Mouse (Mus musculus): Measurements from ENCODE around the gene Ncdn. TPM values are rescaled to one million over a fixed set of nuclear protein-coding genes. Genes with fewer than 3 reads are reported as not detected.

Gene Ncdn
- polyA plus RNA-seq (2014; fragmentation: Nextera tagmentation; extraction: Ambion mirVana) = 47.8 and 79.3 TPM in 2 replicates

DNA sequence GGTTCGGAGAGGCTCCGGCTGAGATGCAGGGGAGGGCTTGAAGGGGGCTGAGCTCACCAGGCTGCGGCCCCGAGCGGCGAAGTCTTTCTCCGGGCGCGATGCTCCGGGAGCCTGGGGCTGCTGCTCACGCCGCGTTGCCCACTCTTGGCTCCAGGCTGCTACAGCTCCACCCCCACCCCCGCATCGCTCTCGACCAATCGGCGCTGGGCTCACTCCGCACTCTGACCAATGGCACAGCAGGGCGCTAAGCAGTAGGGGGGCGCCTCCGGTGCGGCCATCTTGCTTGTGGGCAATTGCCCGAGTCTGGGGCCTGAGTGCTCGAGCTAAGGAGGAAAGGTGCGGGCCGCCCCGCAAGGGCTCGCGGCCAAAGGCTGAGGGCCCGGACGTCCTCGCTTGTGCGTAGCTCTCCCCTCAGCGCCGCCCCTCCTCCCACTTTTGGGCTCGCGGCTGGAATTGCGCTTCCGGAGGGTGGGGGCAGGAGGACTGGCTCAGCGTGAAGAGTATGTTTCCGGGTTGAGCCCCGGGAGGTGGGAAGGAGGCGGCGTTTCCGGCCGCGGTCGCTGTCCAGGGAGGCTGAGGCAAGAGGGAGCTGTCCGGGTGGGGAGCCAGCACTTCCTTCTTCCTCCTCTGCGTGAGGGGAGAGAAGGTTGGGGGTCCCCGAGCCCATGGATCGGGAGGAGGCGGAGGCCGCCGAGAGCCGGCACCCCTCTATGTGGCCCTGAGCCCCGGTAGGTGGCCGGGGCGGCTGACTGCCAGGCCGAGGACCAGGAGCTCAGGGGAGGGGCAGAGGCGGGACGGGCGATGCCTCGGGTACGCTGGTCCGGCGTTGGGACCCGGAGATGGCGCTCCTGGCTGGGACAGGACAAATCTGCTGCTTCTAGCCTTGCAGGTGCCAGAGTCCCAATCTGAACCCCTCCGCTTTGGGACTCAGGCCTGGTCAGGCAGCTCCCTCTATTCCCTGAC is at the start of gene Ncdn, which contains the start of gene AU040320:
Gene Ncdn (minus strand): TSS at position 171 of the 963 bp plus-strand sequence.
Gene AU040320 (plus strand): TSS at position 277 of the 963 bp plus-strand sequence.
- peak; percentile 98 for ATAC-seq

DNA sequence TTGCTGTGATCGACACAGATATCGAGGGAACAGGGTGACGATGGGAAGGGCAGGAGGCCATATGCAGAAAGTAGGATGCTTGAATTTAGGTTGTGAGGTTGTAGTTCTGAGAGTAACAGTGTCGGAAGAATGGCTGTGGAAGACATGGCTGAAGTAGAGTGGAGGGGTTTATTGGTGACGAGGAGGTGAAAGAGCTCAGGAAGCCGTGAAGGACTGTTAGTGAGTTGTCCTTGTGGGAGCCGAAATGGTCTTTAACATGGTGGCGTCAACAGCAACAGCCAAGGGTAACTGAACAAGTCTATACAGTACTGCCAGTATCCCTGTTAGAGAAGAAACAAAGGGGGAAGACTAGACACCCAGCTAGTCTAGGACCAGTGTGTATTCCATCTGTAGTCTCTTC is 48.9 kb upstream of the Ncdn start:
- 93% methylated on average over 8 of the region's 8 CpGs for WGBS
- Histone ChIP-seq H3K36me3 (ENCODE audit: control insufficient read depth, insufficient read depth, low read length) (no peaks in the 10 kb centered on the region), H3K4me3 (ENCODE audit: low read depth, low read length) (no peak overlapping the region), H3K27me3 (replicated peaks; ENCODE audit: control insufficient read depth, insufficient read depth, low read length) (no peaks in the 10 kb centered on the region), H3K9me3 (replicated peaks; ENCODE audit: control insufficient read depth, low read length) (no peaks in the 10 kb centered on the region), H3K9ac (ENCODE audit: low read length) (no peak overlapping the region), H3K27ac (ENCODE audit: low read depth, low read length) (no peak overlapping the region), H3K4me1 (ENCODE audit: control insufficient read depth, insufficient read depth, low read length) (peaks cover 4% of the 10 kb centered on the region; the same call in 1 of the 2 replicates), H3K4me2 (ENCODE audit: low read length) (no peak overlapping the region)
- ATAC-seq (no peak), DNase-seq (ENCODE audit: low spot score) (no peak)

More for the DNA sequence above, at the start of gene Ncdn, which contains the start of gene AU040320:
- Histone ChIP-seq H3K4me2 (ENCODE audit: low read length) (peak within 1 kb of the TSS; percentile 85), H3K36me3 (ENCODE audit: control insufficient read depth, insufficient read depth, low read length) (peaks cover 23% of the 10 kb centered on the region), H3K4me1 (ENCODE audit: control insufficient read depth, insufficient read depth, low read length) (peaks cover 42% of the 10 kb centered on the region), H3K4me3 (ENCODE audit: low read depth, low read length) (peak within 1 kb of the TSS; percentile 89), H3K27ac (ENCODE audit: low read depth, low read length) (peak within 1 kb of the TSS; percentile 95), H3K9me3 (replicated peaks; ENCODE audit: control insufficient read depth, low read length) (no peaks in the 10 kb centered on the region), H3K9ac (ENCODE audit: low read length) (peak within 1 kb of the TSS; percentile 90), H3K27me3 (replicated peaks; ENCODE audit: control insufficient read depth, insufficient read depth, low read length) (no peaks in the 10 kb centered on the region)
- WGBS = under 1% methylated on average over 66 of the region's 71 CpGs
- DNase-seq (ENCODE audit: low spot score) = peak; percentile 98

DNA sequence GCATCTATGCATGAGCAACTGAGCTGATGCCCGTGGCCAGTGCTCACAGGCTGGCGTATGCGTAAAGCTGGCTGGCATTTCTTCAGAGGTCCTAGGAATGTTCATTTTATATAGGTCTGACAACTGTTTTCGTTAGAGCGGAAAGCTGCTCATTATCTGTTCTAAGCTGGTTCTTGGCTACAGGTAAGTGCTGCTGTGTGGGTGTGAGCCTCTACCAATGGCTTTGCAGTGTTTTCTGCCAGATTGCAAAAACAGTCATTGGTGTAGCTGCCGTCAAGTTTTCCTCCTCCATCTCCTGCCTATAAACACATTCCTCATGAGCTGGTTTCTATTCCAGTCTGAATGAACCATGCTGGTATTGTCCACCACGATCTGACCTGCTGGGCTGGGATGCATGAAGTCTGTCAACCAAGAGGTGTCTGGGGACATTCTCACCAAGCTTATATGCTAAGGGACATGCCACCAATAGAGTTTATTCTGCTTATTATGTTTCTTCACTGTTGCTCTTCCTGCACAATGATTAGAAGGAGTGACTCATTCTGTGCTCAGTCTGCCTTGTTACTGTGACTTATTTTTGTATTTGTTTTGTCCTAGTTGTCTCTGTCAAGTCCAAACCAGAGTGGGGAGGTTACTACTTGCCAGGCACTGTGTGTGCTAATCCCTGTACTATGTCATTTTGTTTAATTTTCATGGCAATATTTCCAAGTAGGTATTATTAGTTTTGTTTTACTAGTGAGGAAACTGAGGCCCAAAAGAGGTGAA is 39.3 kb upstream of the Ncdn start:
- no peak overlapping the region for H3K4me3 ChIP-seq (ENCODE audit: low read depth, low read length)
- H3K4me1 ChIP-seq (ENCODE audit: control insufficient read depth, insufficient read depth, low read length) = no peaks in the 10 kb centered on the region
- H3K9me3 ChIP-seq (replicated peaks; ENCODE audit: control insufficient read depth, low read length) = no peaks in the 10 kb centered on the region
- peaks cover 24% of the 10 kb centered on the region for H3K36me3 ChIP-seq (ENCODE audit: control insufficient read depth, insufficient read depth, low read length)
- WGBS = 91% methylated on average over 7 of the region's 7 CpGs
- no peaks in the 10 kb centered on the region for H3K27me3 ChIP-seq (replicated peaks; ENCODE audit: control insufficient read depth, insufficient read depth, low read length)
- no peak overlapping the region for H3K9ac ChIP-seq (ENCODE audit: low read length)
- DNase-seq (ENCODE audit: low spot score) (no peak), ATAC-seq (no peak)
- H3K27ac ChIP-seq (ENCODE audit: low read depth, low read length) = no peak overlapping the region
- H3K4me2 ChIP-seq (ENCODE audit: low read length) = no peak overlapping the region

GRCm38 (mm10) chr4:126782996-126783395 is 29.8 kb upstream of the Ncdn start:
- DNase-seq (ENCODE audit: low spot score) (peak; percentile 55), ATAC-seq (no peak)
- H3K4me2 ChIP-seq (ENCODE audit: low read length) = no peak overlapping the region
- H3K9me3 ChIP-seq (replicated peaks; ENCODE audit: control insufficient read depth, low read length) = no peaks in the 10 kb centered on the region
- no peak overlapping the region for H3K9ac ChIP-seq (ENCODE audit: low read length)
- WGBS = 47% methylated on average over 8 of the region's 8 CpGs
- H3K27ac ChIP-seq (ENCODE audit: low read depth, low read length) = peak overlapping the region; percentile 1; the same call in 1 of the 2 replicates
- H3K36me3 ChIP-seq (ENCODE audit: control insufficient read depth, insufficient read depth, low read length) = no peaks in the 10 kb centered on the region
- no peak overlapping the region for H3K4me3 ChIP-seq (ENCODE audit: low read depth, low read length)
- peaks cover 41% of the 10 kb centered on the region for H3K4me1 ChIP-seq (ENCODE audit: control insufficient read depth, insufficient read depth, low read length)
- no peaks in the 10 kb centered on the region for H3K27me3 ChIP-seq (replicated peaks; ENCODE audit: control insufficient read depth, insufficient read depth, low read length)

GRCm38 (mm10) chr4:126782512-126782911 is 29.3 kb upstream of the Ncdn start:
- 0 out of 2 replicates have a peak overlapping the region, but pooled peaks have one; percentile 44 for H3K27ac ChIP-seq (ENCODE audit: low read depth, low read length)
- H3K4me1 ChIP-seq (ENCODE audit: control insufficient read depth, insufficient read depth, low read length) = peaks cover 41% of the 10 kb centered on the region
- no peaks in the 10 kb centered on the region for H3K36me3 ChIP-seq (ENCODE audit: control insufficient read depth, insufficient read depth, low read length)
- no peak overlapping the region for H3K4me2 ChIP-seq (ENCODE audit: low read length)
- no peak overlapping the region for H3K9ac ChIP-seq (ENCODE audit: low read length)
- no peaks in the 10 kb centered on the region for H3K9me3 ChIP-seq (replicated peaks; ENCODE audit: control insufficient read depth, low read length)
- H3K4me3 ChIP-seq (ENCODE audit: low read depth, low read length) = no peak overlapping the region
- no peak for ATAC-seq
- WGBS = 67% methylated on average over 8 of the region's 8 CpGs
- no peak for DNase-seq (ENCODE audit: low spot score)
- H3K27me3 ChIP-seq (replicated peaks; ENCODE audit: control insufficient read depth, insufficient read depth, low read length) = no peaks in the 10 kb centered on the region

GRCm38 (mm10) chr4:126781871-126782270 is 28.6 kb upstream of the Ncdn start:
- H3K36me3 ChIP-seq (ENCODE audit: control insufficient read depth, insufficient read depth, low read length) = no peaks in the 10 kb centered on the region
- H3K4me3 ChIP-seq (ENCODE audit: low read depth, low read length) = no peak overlapping the region
- WGBS = 3% methylated on average over 3 of the region's 3 CpGs
- H3K9ac ChIP-seq (ENCODE audit: low read length) = no peak overlapping the region
- H3K9me3 ChIP-seq (replicated peaks; ENCODE audit: control insufficient read depth, low read length) = no peaks in the 10 kb centered on the region
- peak overlapping the region; percentile 44; the same call in 1 of the 2 replicates for H3K27ac ChIP-seq (ENCODE audit: low read depth, low read length)
- ATAC-seq (peak; percentile 45; the same call in 1 of the 2 replicates), DNase-seq (ENCODE audit: low spot score) (peak; percentile 57)
- H3K27me3 ChIP-seq (replicated peaks; ENCODE audit: control insufficient read depth, insufficient read depth, low read length) = no peaks in the 10 kb centered on the region
- peaks cover 41% of the 10 kb centered on the region for H3K4me1 ChIP-seq (ENCODE audit: control insufficient read depth, insufficient read depth, low read length)
- no peak overlapping the region for H3K4me2 ChIP-seq (ENCODE audit: low read length)

DNA sequence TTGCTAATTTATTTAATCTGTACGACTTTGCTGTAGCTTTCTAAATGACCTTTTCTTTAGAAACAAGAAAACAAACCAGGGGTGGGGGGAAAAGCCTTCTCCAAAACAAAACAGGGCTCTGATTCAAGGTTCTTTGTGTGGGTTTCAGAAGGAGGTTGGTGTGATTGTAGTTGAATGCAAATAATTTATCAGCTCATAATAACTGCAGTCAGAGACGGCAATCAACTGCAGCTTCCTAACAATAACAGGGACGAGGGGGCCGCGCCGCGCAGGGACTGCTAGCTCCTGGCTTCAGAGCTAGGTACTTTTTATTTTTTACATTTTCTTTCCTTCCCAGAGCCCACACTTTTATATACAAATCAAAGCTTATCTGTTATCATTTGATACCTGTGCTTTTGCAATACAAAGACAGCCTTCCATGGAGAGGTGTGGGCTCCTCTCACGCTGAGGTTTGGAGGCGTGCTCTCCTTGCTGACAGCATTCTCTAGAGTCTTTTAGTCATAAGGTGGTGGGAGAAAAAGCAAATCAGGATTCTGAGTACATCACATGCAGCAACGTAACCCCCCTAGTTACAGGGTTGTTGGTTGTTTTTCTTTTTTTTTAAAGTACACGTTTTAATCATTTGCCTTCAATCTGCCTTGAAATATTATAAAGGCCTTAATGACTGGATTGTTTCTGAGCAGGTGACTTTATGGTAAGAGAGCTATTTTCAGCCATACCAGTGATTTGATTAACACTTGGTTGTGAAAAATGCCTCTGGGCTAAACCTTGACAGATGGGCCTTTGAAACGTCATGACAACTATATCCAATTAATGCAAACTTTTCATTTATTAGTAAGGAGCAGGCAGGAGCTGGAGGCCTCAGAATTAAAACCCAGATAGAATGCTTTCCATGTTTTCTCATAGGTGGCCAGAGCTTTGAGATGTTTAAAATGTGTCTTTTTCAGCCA is 26.9 kb upstream of the Ncdn start:
- peak overlapping the region; percentile 80 for H3K27ac ChIP-seq (ENCODE audit: low read depth, low read length)
- no peaks in the 10 kb centered on the region for H3K27me3 ChIP-seq (replicated peaks; ENCODE audit: control insufficient read depth, insufficient read depth, low read length)
- ATAC-seq = peak; percentile 42
- H3K36me3 ChIP-seq (ENCODE audit: control insufficient read depth, insufficient read depth, low read length) = no peaks in the 10 kb centered on the region
- peak overlapping the region; percentile 34 for H3K4me2 ChIP-seq (ENCODE audit: low read length)
- 10% methylated on average over 12 of the region's 12 CpGs for WGBS
- H3K9me3 ChIP-seq (replicated peaks; ENCODE audit: control insufficient read depth, low read length) = no peaks in the 10 kb centered on the region
- H3K4me1 ChIP-seq (ENCODE audit: control insufficient read depth, insufficient read depth, low read length) = peaks cover 41% of the 10 kb centered on the region
- no peak overlapping the region for H3K4me3 ChIP-seq (ENCODE audit: low read depth, low read length)
- peak; percentile 71 for DNase-seq (ENCODE audit: low spot score)
- peak overlapping the region; percentile 21; the same call in 1 of the 2 replicates for H3K9ac ChIP-seq (ENCODE audit: low read length)

- Histone ChIP-seq H3K9ac (ENCODE audit: low read length) (peak overlapping the region; percentile 25; the same call in 1 of the 2 replicates), H3K4me3 (ENCODE audit: low read depth, low read length) (no peak overlapping the region), H3K27me3 (replicated peaks; ENCODE audit: control insufficient read depth, insufficient read depth, low read length) (no peaks in the 10 kb centered on the region), H3K27ac (ENCODE audit: low read depth, low read length) (peak overlapping the region; percentile 80), H3K9me3 (replicated peaks; ENCODE audit: control insufficient read depth, low read length) (no peaks in the 10 kb centered on the region), H3K4me1 (ENCODE audit: control insufficient read depth, insufficient read depth, low read length) (peaks cover 41% of the 10 kb centered on the region), H3K4me2 (ENCODE audit: low read length) (peak overlapping the region; percentile 28), H3K36me3 (ENCODE audit: control insufficient read depth, insufficient read depth, low read length) (no peaks in the 10 kb centered on the region)
- peak; percentile 39 for DNase-seq (ENCODE audit: low spot score)
- 20% methylated on average over 8 of the region's 8 CpGs for WGBS
- peak; percentile 58; the same call in 1 of the 2 replicates for ATAC-seq
Measured at GRCm38 (mm10) chr4:126779148-126779581, 25.9 kb upstream of the Ncdn start.
